Mouse (Mus musculus) R1 (cell line): ENCODE measurements around the gene Gpr35.

Source experiments
- DNase-seq: peaks from one replicate; pipeline ENCODE4 v3.0.0-alpha.2; 2018; ENCODE audit warnings: low read depth, low spot score

Gene Gpr35

GRCm38 (mm10) chr1:92950607-92951006, at the start of gene Gpr35:
TSS of gene Gpr35 (plus strand) at chr1:92950865.
- no peak for DNase-seq

DNA sequence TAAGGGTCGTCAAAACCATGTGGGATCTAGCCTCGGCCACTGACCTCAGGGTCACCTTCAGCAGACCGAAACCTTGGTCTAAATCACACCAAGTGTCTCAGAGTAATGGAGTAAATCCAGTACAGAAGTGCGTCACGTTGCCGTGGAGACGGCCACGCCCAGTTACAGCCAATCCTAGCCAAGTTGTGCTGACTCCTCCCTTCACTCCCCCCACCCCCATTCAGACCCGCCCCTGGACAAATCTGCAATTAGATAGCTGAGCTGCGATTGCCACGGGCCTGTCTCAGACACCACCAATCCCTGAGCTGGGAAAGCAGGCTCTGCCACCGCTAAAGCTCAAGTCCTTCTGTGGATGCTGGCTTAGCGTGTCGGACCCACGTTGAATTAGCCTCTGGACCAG, 47.9 kb upstream of the Gpr35 start, which contains the start of gene Ankmy1:
Gene Ankmy1 (minus strand): TSS at position 121 of the 400 bp plus-strand sequence.
- peak; percentile 92 for DNase-seq

GRCm38 (mm10) chr1:92903627-92904026, 47.0 kb upstream of the Gpr35 start:
- no peak for DNase-seq

DNA sequence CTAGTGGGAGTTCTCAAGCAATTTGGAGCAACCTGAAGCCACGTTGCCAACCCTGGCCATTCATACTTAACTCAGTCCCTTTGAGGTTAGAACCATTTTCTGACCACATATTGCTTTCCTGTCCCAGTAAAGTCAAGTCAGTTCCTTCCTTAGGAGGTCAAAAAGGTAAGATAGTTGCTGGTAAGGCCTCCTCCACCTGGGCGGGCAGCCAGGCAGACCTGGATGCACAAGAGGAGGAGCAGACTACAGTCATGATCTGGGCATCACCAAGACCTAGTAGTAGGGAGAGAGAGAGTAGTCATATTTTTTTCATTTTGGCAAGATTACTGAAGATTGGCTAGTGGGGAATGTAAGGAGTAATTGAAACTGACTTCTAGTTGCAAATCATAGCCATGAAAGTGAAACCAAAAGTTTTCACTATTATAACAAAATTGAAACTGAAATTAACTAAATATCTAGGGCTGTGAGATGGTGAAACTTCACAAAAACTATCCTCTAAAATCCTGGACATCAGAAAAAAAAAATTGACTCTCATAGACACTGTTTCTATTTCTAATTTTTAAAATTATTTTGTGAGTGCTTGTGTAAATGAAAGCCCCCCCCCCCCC, 44.9 kb upstream of the Gpr35 start:
- DNase-seq, result no peak

- peak; percentile 92 for DNase-seq
These were observed 43.7 kb upstream of the Gpr35 start, which contains the start of gene Dusp28 for GRCm38 (mm10) chr1:92906779-92907631. TSS of gene Dusp28 (plus strand) at chr1:92906981.

DNA sequence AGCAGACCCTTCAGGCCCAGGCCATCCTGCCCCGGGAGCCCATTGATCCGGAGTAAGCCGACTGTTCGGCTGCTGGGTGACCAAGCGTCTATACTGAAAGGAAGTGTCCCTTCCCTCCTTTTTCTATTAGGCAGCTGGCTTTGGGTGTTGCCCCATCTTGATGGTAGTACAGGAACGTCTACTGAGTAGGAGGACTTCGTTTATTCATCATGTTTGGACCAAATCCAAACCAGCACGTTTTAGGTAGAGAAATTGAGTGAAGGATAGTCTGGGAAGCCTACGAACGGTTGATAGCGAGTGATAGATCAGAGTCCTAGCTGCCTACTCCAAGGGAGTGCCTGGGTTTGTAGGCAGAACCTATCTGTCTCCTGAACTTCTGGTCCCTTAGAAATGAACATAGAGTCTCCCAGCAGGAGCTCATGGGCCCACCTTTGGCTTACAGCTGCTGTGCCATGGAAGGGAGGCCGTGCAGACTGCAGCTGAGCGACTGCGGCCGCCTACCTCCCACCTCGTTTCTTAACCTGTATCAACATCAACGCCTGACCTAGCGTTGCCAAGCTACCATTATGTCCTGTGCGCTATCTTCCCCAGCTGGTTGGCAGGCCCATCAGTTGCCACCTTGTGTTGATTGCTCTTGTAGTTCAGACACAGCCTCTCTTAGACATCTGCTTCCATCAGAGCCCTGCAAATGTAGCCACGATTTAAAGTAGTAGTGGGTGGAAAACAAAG, 42.9 kb upstream of the Gpr35 start:
- no peak for DNase-seq

DNA sequence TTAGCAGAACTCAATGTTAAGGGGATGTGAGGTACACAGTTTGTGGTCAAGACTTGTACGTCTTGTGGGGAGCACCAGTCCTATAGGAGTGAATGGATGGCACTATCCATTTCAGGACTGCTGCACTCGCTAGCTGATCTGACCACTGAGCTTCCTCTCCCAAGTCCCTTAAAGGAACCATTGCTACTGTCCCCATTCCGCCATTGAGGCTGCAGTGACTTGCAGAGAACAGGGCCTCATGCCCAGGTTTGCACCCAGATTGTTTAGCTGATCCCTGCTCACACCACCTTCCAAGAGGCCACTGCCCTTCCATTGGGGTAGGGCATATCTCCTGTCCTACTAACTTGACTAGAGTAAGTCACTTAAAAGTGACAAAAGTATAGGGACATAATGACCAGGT, 42.0 kb upstream of the Gpr35 start:
- no peak for DNase-seq

DNA sequence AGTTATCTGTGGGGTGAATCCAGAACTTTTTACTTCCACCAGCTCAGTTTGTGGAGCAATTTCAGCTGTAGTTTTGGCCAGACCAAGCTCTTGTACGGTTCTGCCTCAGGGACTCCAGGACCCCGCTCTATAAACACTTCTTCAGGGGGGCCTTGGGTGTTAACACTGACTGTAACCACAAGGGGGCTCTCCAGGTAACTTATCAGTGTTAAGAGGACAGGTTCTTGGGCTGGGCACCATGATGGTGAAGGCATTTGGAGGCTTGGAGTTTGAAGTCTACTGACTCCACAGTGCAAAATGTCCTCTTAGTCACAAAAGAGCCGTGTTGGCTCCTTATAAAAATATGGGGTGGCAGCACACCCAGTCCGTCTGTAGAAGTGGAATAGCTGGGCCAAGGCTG, 41.6 kb upstream of the Gpr35 start:
- DNase-seq, result peak; percentile 89

GRCm38 (mm10) chr1:92910239-92910885, 40.3 kb upstream of the Gpr35 start, which contains the start of gene Rnpepl1:
TSS of gene Rnpepl1 (plus strand) at chr1:92910783.
- peak; percentile 54 for DNase-seq

DNA sequence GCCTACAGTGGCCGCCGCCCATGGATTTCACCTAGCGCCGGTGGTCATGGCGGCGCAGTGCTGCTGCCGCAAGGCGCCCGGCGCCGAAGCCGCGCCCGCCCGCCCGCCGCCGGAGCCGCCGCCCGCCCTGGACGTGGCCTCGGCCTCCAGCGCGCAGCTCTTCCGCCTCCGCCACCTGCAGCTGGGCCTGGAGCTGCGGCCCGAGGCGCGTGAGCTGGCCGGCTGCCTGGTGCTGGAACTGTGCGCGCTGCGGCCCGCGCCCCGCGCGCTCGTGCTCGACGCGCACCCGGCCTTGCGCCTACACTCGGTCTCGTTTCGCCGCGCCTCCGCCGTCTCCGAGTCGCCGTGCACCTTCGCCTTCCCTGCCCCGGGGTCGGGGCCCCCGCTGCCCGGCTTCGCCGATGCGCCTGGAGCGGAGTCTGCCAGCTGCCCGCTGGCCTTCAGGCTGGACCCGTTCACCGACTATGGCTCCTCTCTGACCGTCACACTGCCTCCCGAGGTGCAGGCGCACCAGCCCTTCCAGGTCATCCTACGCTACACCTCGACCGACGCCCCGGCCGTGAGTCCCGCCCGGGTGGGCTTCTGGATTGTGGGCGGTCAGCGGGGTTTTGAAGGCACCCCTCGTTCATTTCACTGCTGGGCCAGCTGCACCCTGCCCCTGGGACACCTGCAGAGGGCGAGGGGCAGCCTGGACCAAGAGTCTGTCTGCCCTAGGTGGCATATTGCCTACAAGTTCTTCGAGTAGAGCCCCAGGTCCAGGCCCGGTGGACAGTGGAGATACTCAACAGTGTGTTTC, 39.5 kb upstream of the Gpr35 start:
- peak; percentile 51 for DNase-seq

DNA sequence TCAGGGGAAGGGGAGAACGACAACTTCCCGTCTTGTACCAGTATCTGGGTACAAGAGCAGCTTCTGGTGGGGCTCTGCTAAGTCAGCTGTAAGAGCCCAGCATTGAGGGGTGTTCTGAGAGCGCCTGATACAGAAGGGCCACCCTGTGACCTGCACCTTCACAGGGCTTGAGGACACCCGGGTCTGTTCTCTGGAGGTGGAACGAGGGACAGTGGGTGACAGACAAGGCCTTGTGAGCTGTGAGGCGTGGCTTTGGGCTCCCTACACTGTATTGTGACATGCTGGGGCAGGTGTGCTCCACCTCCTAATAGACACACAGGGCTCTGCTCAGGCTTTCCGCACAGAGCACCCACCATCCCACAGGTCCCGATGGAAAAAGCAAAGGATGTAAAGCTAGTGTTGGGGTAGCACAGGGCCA, 38.9 kb upstream of the Gpr35 start:
- DNase-seq, result no peak

GRCm38 (mm10) chr1:92912286-92912685, 38.4 kb upstream of the Gpr35 start:
- DNase-seq, result peak; percentile 32

- no peak for DNase-seq
These were observed 36.4 kb upstream of the Gpr35 start for GRCm38 (mm10) chr1:92914239-92914638.

DNA sequence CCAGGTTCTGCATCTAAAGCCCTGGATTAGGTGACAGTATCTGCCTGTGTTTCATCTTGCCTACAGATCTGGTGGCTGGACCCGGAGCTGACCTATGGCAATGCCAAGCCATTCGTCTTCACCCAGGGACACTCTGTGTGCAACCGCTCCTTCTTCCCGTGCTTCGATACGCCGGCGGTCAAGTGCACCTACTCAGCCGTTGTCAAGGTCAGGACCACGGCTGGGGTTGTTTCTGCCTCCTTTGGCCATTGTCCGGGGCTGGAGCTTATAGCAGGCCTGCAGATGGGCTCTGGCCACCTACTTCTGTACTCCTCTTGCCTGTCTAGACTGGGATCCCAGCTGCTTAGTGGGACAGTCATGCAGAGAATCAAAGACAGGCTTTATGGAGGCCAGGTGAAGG, 35.7 kb upstream of the Gpr35 start:
- no peak for DNase-seq

GRCm38 (mm10) chr1:92916725-92917124, 33.9 kb upstream of the Gpr35 start:
- no peak for DNase-seq

DNA sequence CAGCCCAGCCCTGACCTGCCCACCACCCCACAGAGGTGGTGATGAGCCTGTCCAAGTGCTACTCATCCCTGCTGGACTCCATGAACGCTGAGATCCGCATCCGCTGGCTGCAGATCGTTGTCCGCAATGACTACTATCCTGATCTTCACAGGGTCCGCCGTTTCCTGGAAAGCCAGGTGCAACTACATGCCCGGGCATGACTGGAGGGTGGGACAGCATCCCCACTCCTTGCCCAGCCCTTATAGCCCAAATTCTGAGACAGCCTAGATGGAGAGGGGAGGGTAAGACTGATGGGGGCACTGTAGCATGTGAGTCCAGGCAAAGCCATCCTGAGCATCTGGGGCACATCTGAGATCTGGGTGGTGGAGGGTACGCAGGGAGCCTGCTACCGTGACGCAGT, 31.5 kb upstream of the Gpr35 start:
- peak; percentile 78 for DNase-seq

GRCm38 (mm10) chr1:92919775-92920174, 30.9 kb upstream of the Gpr35 start:
- peak; percentile 54 for DNase-seq

GRCm38 (mm10) chr1:92920474-92921200, 30.0 kb upstream of the Gpr35 start:
- no peak for DNase-seq

DNA sequence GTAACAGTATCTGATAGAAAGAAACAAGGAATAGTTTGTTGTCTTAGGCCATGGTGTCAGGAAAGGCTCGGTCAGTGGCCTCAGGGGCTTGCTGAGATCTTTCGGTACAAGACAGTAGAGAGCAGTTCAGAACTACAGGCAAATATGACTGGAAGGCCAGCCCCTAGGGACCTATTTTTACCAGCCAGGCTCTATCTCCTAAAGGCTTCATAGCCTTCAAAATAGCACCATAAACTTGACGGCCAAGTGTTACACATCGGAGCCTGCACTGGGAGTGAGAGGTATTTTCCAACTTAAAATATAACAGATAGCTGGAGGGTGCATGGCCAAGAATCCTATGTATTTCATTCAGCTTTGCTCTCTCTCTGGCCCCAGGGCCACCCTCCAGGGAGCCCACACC, 29.2 kb upstream of the Gpr35 start:
- DNase-seq, result no peak

- no peak for DNase-seq
These were observed 20.4 kb upstream of the Gpr35 start for GRCm38 (mm10) chr1:92930171-92930706.
